Mouse (Mus musculus) forebrain, embryonic 16.5 days (tissue): ENCODE data around the gene Shisa4. TPM values are rescaled to one million over a fixed set of nuclear protein-coding genes. Genes with fewer than 3 reads are reported as not detected.

Source experiments
- polyA plus RNA-seq: library from polyadenylated mRNA; unstranded; fragments of >200 nt; fragmentation: Nextera tagmentation; extraction: Ambion mirVana; gene quantifications from 2 replicates; pipeline ENCODE4 v1.2.1, GENCODE M21; 2015

Shisa4 gene
- polyA plus RNA-seq, 1 experiment from 2014 or later: 102 TPM

Other genes with a start within 250 kb of the Shisa4 start
- gene Ptpn7, start 242.5 kb downstream of the Shisa4 start, polyA plus RNA-seq: 0.24 and 0.27 TPM in 2 replicates
- 323 and 336 TPM in 2 replicates for gene Arl8a, start 228.4 kb downstream of the Shisa4 start, polyA plus RNA-seq
- 0.24 and 0.48 TPM in 2 replicates for gene Gpr37l1, start 207.6 kb downstream of the Shisa4 start, polyA plus RNA-seq
- gene Elf3, start 116.7 kb downstream of the Shisa4 start, polyA plus RNA-seq: 0.10 and 0.53 TPM in 2 replicates
- 93.3 and 100 TPM in 2 replicates for gene Rnpep, start 91.2 kb downstream of the Shisa4 start, polyA plus RNA-seq
- gene Timm17a, start 61.5 kb downstream of the Shisa4 start, polyA plus RNA-seq: 144 and 154 TPM in 2 replicates
- 0.15 and 0.21 TPM in 2 replicates for gene Lmod1, start 50.4 kb downstream of the Shisa4 start, polyA plus RNA-seq
- 143 and 153 TPM in 2 replicates for gene Ipo9, start 55.3 kb upstream of the Shisa4 start, polyA plus RNA-seq
- 48.6 and 62.6 TPM in 2 replicates for gene Nav1, start 232.1 kb upstream of the Shisa4 start, polyA plus RNA-seq